Mouse (Mus musculus) left cerebral cortex, postnatal 25 days (tissue): ENCODE results near the gene Wfdc18. TPM values are rescaled to one million over a fixed set of nuclear protein-coding genes. Genes with fewer than 3 reads are reported as not detected.
A peak's percentile ranks its signal among the peaks of the same experiment; 100 is the strongest.

Experiments
- DNase-seq, 2 experiments: peaks; one replicate each; pipeline ENCODE4 v3.0.0; 2022; ENCODE audit warnings: low spot score in 2 of 2, mixed read lengths in 1 of 2
- intact Hi-C: fragments of 180-260 bp; cut with DNase I; formaldehyde crosslinking; loops from one replicate; pipeline ENCODE4 v1.15.1; 2025
- total RNA-seq, 2 experiments: library from RNA; stranded (reverse); gene quantifications; 2 replicates each; pipeline ENCODE4 v1.2.3; 2021

Gene Wfdc18
- total RNA-seq, 2 experiments from 2014 or later = 1.9 to 3.1 TPM

GRCm38 (mm10) chr11:83740443-83740991, 31.7 kb downstream of the Wfdc18 start:
- intact Hi-C loops = no loop called here
- DNase-seq = no peak

- no peak for DNase-seq
- intact Hi-C loops = no loop called here
Measured at GRCm38 (mm10) chr11:83741841-83742240, 33.0 kb downstream of the Wfdc18 start.

GRCm38 (mm10) chr11:83742731-83743355, 34.0 kb downstream of the Wfdc18 start:
- DNase-seq = no peak
- intact Hi-C loops = no loop called here

- intact Hi-C loops = no loop called here
- no peak for DNase-seq
Measured at GRCm38 (mm10) chr11:83743525-83743924, 34.7 kb downstream of the Wfdc18 start.

GRCm38 (mm10) chr11:83746152-83746551, 37.3 kb downstream of the Wfdc18 start:
- DNase-seq = no peak
- intact Hi-C loops = no loop called here

GRCm38 (mm10) chr11:83746681-83747080, 37.9 kb downstream of the Wfdc18 start, which contains the start of gene Wfdc21:
Gene Wfdc21, plus strand, starts transcription at chr11:83746940.
- no peak for DNase-seq
- intact Hi-C loops = no loop called here

GRCm38 (mm10) chr11:83747376-83748265, 38.8 kb downstream of the Wfdc18 start:
- intact Hi-C loops = no loop called here
- no peak for DNase-seq

- peak; percentile 90 to 91 for DNase-seq
- intact Hi-C loops = no loop called here
Measured at GRCm38 (mm10) chr11:83753581-83754181, 44.9 kb downstream of the Wfdc18 start, which contains the start of gene Heatr6. Gene Heatr6, plus strand, starts transcription at chr11:83753696.

GRCm38 (mm10) chr11:83754227-83754626, 45.4 kb downstream of the Wfdc18 start:
- intact Hi-C loops = no loop called here
- DNase-seq = no peak

Other genes starting within 250 kb of the Wfdc18 start
- 1 to 10 TPM; 3.9 to 4.3 TPM for gene Mmp28, start 245.9 kb upstream of the Wfdc18 start, total RNA-seq
- 10 to 100 TPM; 48.4 to 65.7 TPM for gene Taf15, start 235.9 kb upstream of the Wfdc18 start, total RNA-seq
- not detected for gene Heatr9, start 186.8 kb upstream of the Wfdc18 start, total RNA-seq
- not detected for gene Ccl5, start 178.5 kb upstream of the Wfdc18 start, total RNA-seq
- gene Ccl9, start 130.4 kb upstream of the Wfdc18 start, total RNA-seq = 1 to 10 TPM; 3.6 to 7.9 TPM
- 1 to 10 TPM; 1.7 to 2.4 TPM for gene Ccl6, start 115.9 kb upstream of the Wfdc18 start, total RNA-seq
- gene Rpl9-ps1, start 63.4 kb upstream of the Wfdc18 start, total RNA-seq = not detected
- gene Ccl3, start 59.7 kb upstream of the Wfdc18 start, total RNA-seq = not detected
- not detected for gene Ccl4, start 46.4 kb upstream of the Wfdc18 start, total RNA-seq
- not detected for gene Wfdc17, start 5.0 kb upstream of the Wfdc18 start, total RNA-seq
- gene Wfdc21, start 37.9 kb downstream of the Wfdc18 start, total RNA-seq = not detected
- gene Heatr6, start 44.7 kb downstream of the Wfdc18 start, total RNA-seq = 10 to 100 TPM; 12.3 to 14.8 TPM
- under 1 TPM; 0.18 to 0.30 TPM for gene Hnf1b, start 141.0 kb downstream of the Wfdc18 start, total RNA-seq
- gene Ddx52, start 233.0 kb downstream of the Wfdc18 start, total RNA-seq = 10 to 100 TPM; 12.5 to 13.7 TPM